Mouse (Mus musculus) cortical plate, adult 2 months (tissue): ENCODE measurements at regions not wholly inside any gene's neighbourhood (a gene's known extent, or its start where the extent isn't known, plus 50 kb on each side); places are given as distances from the start of the nearest gene placed in this dataset.

Source experiments
- H3K27ac ChIP-seq: fragments of 200-500 bp; 2 replicates; pipeline ENCODE4 v1.5.1; 2012; ENCODE audit warnings: low read length, control low read depth, inconsistent platforms; ENCODE audit not compliant: insufficient read depth
- H3K4me1 ChIP-seq: fragments of 200-500 bp; 2 replicates; pipeline ENCODE4 v1.6.1; 2011; ENCODE audit warnings: low read length; ENCODE audit not compliant: control insufficient read depth, insufficient read depth
- H3K4me3 ChIP-seq: fragments of 200-500 bp; 2 replicates; pipeline ENCODE4 v1.5.1; 2011; ENCODE audit warnings: mild to moderate bottlenecking, low read length, control low read depth; ENCODE audit not compliant: insufficient read depth
- CTCF ChIP-seq: fragments of 200-500 bp; IDR thresholded peaks from 2 replicates; pipeline ENCODE4 v1.5.1; 2011; ENCODE audit warnings: mild to moderate bottlenecking, control low read depth, low read length; ENCODE audit not compliant: insufficient read depth; ENCODE audit errors: extremely low read depth
- POLR2A ChIP-seq: fragments of 200-500 bp; IDR thresholded peaks from 2 replicates; pipeline ENCODE4 v1.6.1; 2011; ENCODE audit warnings: mild to moderate bottlenecking, low read length, control low read depth; ENCODE audit not compliant: insufficient read depth; ENCODE audit errors: extremely low read depth

DNA sequence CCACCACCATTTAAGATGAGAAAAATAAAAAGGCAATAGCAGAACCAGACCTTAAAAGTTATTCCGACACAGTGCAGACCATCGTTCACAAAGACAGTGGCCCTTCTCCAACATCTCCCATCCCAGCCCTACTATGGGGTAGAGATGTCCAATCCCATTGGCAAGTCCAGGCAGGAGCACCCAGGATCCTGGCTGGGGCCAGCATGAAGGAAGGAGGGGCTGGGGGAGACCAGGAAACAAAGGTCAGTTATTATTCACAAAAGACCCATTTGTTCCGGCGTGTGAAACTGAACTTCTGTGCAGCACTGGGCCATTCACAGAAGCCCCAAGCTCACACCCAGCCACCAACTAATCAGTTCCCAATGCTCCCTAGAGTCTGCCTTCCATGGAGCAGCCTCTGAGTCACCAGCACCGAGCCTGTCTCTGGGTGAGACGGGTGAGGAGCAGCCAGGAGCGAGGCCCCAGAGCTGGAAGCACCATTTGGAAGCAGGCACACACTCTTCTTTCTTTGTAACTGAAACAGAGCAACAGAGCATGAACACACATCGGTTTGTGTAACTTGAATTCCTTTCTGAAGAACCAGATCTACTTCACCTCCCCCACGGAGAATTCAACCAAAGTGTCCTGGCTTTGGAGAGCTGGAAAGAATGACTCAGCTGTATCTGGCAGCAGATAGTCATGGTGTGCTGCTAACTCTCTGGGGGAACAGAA lies 70.1 kb upstream of the Dlg1 start:
- Histone ChIP-seq H3K4me1 (peaks cover 5% of the 10 kb centered on the region; the same call in 1 of the 2 replicates), H3K4me3 (no peak overlapping the region), H3K27ac (peak overlapping the region; percentile 53)
- TF ChIP-seq POLR2A, result no peak
- TF ChIP-seq CTCF, result no peak

DNA sequence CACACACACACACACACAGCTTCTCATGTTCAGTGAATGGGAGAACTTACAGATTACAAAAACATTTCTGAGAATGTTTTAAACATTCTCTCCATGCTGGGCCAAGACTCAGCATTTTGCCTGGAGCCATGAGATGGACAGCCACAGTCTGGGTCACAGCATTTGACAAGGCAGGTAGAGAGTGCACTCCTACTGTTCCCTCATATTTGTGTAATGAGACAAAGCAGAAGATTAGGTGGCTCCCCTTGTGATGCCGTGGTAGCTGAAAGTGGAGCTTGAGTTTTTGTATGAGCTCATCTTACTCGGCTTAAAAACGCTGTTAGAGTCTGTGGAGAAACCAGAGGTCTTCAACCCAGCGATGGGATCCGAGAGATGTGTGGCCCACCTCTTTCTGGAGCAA lies 65.3 kb upstream of the Dlg1 start:
- Histone ChIP-seq H3K4me3 (no peak overlapping the region), H3K27ac (no peak overlapping the region), H3K4me1 (peaks cover 7% of the 10 kb centered on the region)
- TF ChIP-seq POLR2A (no peak), CTCF (no peak)

GRCm38 (mm10) chr16:31598409-31598988 lies 64.7 kb upstream of the Dlg1 start:
- Histone ChIP-seq H3K4me1 (peaks cover 6% of the 10 kb centered on the region), H3K4me3 (no peak overlapping the region), H3K27ac (no peak overlapping the region)
- no peak for TF ChIP-seq POLR2A
- no peak for TF ChIP-seq CTCF

- no peak for TF ChIP-seq POLR2A
- TF ChIP-seq CTCF, result no peak
- peaks cover 3% of the 10 kb centered on the region for H3K4me1 ChIP-seq
- no peak overlapping the region for H3K4me3 ChIP-seq
- no peak overlapping the region for H3K27ac ChIP-seq
These were observed 64.2 kb upstream of the Dlg1 start for GRCm38 (mm10) chr16:31598989-31599421.

DNA sequence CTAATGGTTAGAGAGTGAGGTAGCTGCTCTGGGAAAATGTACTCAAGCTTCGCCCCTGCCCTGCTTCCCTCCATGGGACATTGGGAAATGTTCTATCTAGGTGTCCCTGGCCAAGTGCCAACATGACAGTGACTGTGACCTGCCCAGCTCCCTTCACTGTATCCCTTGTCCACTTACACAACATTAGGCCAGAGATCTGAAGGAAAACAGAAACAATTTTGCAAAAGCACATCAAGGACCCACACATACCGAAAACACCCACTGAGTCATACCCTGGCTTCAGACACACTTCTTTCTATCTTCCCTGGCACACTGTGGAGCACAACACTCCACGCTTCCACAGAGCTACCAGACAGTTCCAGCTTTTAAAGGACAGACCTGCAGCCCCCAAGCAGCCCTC lies 62.0 kb upstream of the Dlg1 start:
- H3K27ac ChIP-seq, result no peak overlapping the region
- TF ChIP-seq CTCF (no peak), POLR2A (no peak)
- H3K4me3 ChIP-seq, result no peak overlapping the region
- H3K4me1 ChIP-seq, result peaks cover 3% of the 10 kb centered on the region

DNA sequence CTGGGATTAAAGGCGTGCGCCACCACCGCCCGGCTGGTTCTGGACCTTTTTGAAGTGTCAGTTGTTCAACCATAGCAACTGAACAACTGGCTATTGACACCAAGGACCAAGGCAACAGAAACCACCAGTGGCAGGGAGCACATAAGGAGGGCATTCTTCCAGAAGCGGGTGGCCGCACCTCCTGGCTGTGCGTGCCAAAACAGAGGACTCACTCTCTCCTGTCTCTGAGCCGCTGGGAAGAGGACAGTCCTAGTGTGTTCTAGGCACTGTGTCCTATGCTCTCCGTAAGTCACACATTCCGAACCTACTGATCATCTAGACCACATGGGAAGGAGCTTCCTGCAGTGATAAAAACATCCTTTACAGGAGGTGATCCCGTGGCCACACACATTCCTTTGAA lies 60.1 kb upstream of the Dlg1 start:
- no peak for TF ChIP-seq CTCF
- TF ChIP-seq POLR2A, result no peak
- no peak overlapping the region for H3K4me3 ChIP-seq
- peaks cover 3% of the 10 kb centered on the region for H3K4me1 ChIP-seq
- H3K27ac ChIP-seq, result no peak overlapping the region

GRCm38 (mm10) chr16:31606389-31607177 lies 56.7 kb upstream of the Dlg1 start:
- H3K4me3 ChIP-seq, result no peak overlapping the region
- no peak for TF ChIP-seq POLR2A
- TF ChIP-seq CTCF, result no peak
- H3K27ac ChIP-seq, result no peak overlapping the region
- no peaks in the 10 kb centered on the region; the same call in 1 of the 2 replicates for H3K4me1 ChIP-seq

DNA sequence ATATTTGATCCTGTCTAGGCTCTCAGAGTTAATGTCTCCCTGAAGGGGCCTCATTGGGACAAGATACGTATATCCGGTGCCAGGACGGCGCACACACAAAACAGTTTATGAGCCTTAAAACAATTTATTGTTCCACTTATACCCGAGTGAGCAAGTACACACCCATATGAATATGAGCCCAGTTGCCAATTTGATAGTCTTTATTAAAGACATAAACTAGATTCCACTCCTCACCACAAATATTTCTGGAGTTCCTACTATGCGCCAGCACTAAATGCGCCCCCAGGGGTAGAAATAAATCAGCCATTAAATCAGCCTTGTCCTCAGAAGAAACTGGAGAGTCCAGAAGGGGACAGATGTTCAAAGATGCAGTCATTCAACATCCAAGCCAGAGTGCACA lies 54.3 kb upstream of the Dlg1 start:
- no peaks in the 10 kb centered on the region for H3K4me1 ChIP-seq
- no peak overlapping the region for H3K4me3 ChIP-seq
- H3K27ac ChIP-seq, result no peak overlapping the region
- TF ChIP-seq POLR2A (no peak), CTCF (no peak)

- TF ChIP-seq CTCF (no peak), POLR2A (no peak)
These were observed 53.7 kb upstream of the Dlg1 start for GRCm38 (mm10) chr16:31609394-31610172.

More at GRCm38 (mm10) chr16:31609394-31610172, 53.7 kb upstream of the Dlg1 start:
- Histone ChIP-seq H3K27ac (no peak overlapping the region), H3K4me3 (no peak overlapping the region), H3K4me1 (no peaks in the 10 kb centered on the region)
